Mouse (Mus musculus) spleen, adult 2 months (tissue): ENCODE measurements around the gene Patl2. TPM values are rescaled to one million over a fixed set of nuclear protein-coding genes. Genes with fewer than 3 reads are reported as not detected.

Experiments used
- DNase-seq, 2 experiments: peaks; one replicate each; pipeline versions ENCODE4 v3.0.0 to v3.0.0-alpha.2; 2012 to 2021; ENCODE audit warnings: low spot score in 2 of 2, low read depth in 1 of 2
- H3K27ac ChIP-seq: fragments of 200-500 bp; 2 replicates; pipeline ENCODE4 v1.5.1; 2012; ENCODE audit warnings: low read length, inconsistent platforms; ENCODE audit not compliant: insufficient read depth
- H3K27me3 ChIP-seq: fragments of 200-500 bp; 2 replicates; pipeline ENCODE4 v1.6.1; 2012; ENCODE audit warnings: mild to moderate bottlenecking, moderate library complexity, low read length, inconsistent platforms; ENCODE audit not compliant: control insufficient read depth, insufficient read depth
- H3K36me3 ChIP-seq: fragments of 200-500 bp; 2 replicates; pipeline ENCODE4 v1.6.1; 2012; ENCODE audit warnings: mild to moderate bottlenecking, low read length, inconsistent platforms; ENCODE audit not compliant: control insufficient read depth, insufficient read depth
- H3K4me1 ChIP-seq: fragments of 200-500 bp; 2 replicates; pipeline ENCODE4 v1.6.1; 2011; ENCODE audit warnings: inconsistent platforms; ENCODE audit not compliant: control insufficient read depth, insufficient read depth, insufficient read length
- H3K4me3 ChIP-seq: fragments of 200-500 bp; 2 replicates; pipeline ENCODE4 v1.5.1; 2011; ENCODE audit warnings: mild to moderate bottlenecking, inconsistent platforms; ENCODE audit not compliant: insufficient read depth, insufficient read length; ENCODE audit errors: extremely low read depth
- CTCF ChIP-seq: fragments of 200-500 bp; IDR thresholded peaks from 2 replicates; pipeline ENCODE4 v1.5.1; 2011; ENCODE audit warnings: mild to moderate bottlenecking, inconsistent platforms; ENCODE audit not compliant: insufficient read depth, insufficient read length, insufficient replicate concordance; ENCODE audit errors: extremely low read depth
- POLR2A ChIP-seq: fragments of 200-500 bp; IDR thresholded peaks from 2 replicates; pipeline ENCODE4 v1.6.1; 2011; ENCODE audit warnings: low read depth, low read length, inconsistent platforms
- WGBS: fragments of 180-500 bp; shearing (Covaris S2); methylation state at CpG from one replicate; pipeline ENCODE4 v1.1.7; 2018; 5-methylcytosine and 5-hydroxymethylcytosine counted together
- polyA plus RNA-seq: library from polyadenylated mRNA; depleted of rRNA; stranded (reverse); fragments of >200 nt; gene quantifications from 2 replicates; pipeline ENCODE4 v1.2.3, GENCODE M21; 2012

Gene Patl2
- polyA plus RNA-seq, 1 experiment = 0.11 TPM

GRCm38 (mm10) chr2:122206440-122207107 lies 20.6 kb upstream of the Patl2 start:
- Histone ChIP-seq H3K4me3 (no peak overlapping the region), H3K27ac (no peak overlapping the region), H3K27me3 (no peaks in the 10 kb centered on the region; the same call in 1 of the 2 replicates), H3K4me1 (no peaks in the 10 kb centered on the region), H3K36me3 (no peaks in the 10 kb centered on the region)
- TF ChIP-seq CTCF (no peak), POLR2A (no peak)
- WGBS = 70% methylated on average over 2 of the region's 2 CpGs
- DNase-seq = no peak

- H3K27me3 ChIP-seq = no peaks in the 10 kb centered on the region
- no peak overlapping the region for H3K27ac ChIP-seq
- TF ChIP-seq POLR2A (no peak), CTCF (no peak)
- H3K4me1 ChIP-seq = no peaks in the 10 kb centered on the region
- WGBS = 94% methylated on average over 1 of the region's 1 CpGs
- H3K36me3 ChIP-seq = no peaks in the 10 kb centered on the region
- H3K4me3 ChIP-seq = no peak overlapping the region
- DNase-seq = no peak
These were observed 15.5 kb upstream of the Patl2 start for GRCm38 (mm10) chr2:122201501-122201900.

GRCm38 (mm10) chr2:122194509-122194929 lies 8.5 kb upstream of the Patl2 start:
- H3K27me3 ChIP-seq = no peaks in the 10 kb centered on the region
- 38% methylated on average over 1 of the region's 1 CpGs for WGBS
- peak in 1 of 2 experiments; percentile 14 for DNase-seq
- TF ChIP-seq CTCF (no peak), POLR2A (no peak)
- H3K4me1 ChIP-seq = no peaks in the 10 kb centered on the region
- H3K4me3 ChIP-seq = no peak overlapping the region
- H3K27ac ChIP-seq = no peak overlapping the region
- no peaks in the 10 kb centered on the region for H3K36me3 ChIP-seq

GRCm38 (mm10) chr2:122191849-122192248 lies 5.9 kb upstream of the Patl2 start:
- Histone ChIP-seq H3K4me1 (no peaks in the 10 kb centered on the region), H3K36me3 (no peaks in the 10 kb centered on the region), H3K4me3 (no peak overlapping the region), H3K27ac (no peak overlapping the region), H3K27me3 (no peaks in the 10 kb centered on the region)
- 71% methylated on average over 3 of the region's 3 CpGs for WGBS
- TF ChIP-seq POLR2A = no peak
- TF ChIP-seq CTCF = no peak
- DNase-seq = no peak

- DNase-seq = no peak
- Histone ChIP-seq H3K4me1 (no peaks in the 10 kb centered on the region), H3K4me3 (no peak overlapping the region), H3K36me3 (no peaks in the 10 kb centered on the region), H3K27me3 (no peaks in the 10 kb centered on the region), H3K27ac (no peak overlapping the region)
- TF ChIP-seq CTCF (no peak), POLR2A (no peak)
- WGBS = 91% methylated on average over 3 of the region's 3 CpGs
These were observed 762 bp upstream of the Patl2 start for GRCm38 (mm10) chr2:122186751-122187150.

GRCm38 (mm10) chr2:122185086-122185485 lies 903 bp downstream of the Patl2 start:
- no peak for TF ChIP-seq POLR2A
- TF ChIP-seq CTCF = no peak
- WGBS = 52% methylated on average over 4 of the region's 4 CpGs

More at GRCm38 (mm10) chr2:122185086-122185485, 903 bp downstream of the Patl2 start:
- Histone ChIP-seq H3K4me1 (peaks cover 3% of the 10 kb centered on the region; the same call in 1 of the 2 replicates), H3K27me3 (no peaks in the 10 kb centered on the region), H3K27ac (no peak overlapping the region), H3K36me3 (no peaks in the 10 kb centered on the region), H3K4me3 (no peak overlapping the region)
- DNase-seq = no peak
